Mouse (Mus musculus) 416B (cell line): ENCODE data around the gene Lrrc23.

Source experiments
- DNase-seq: peaks from one replicate; pipeline ENCODE4 v3.0.0; 2011; ENCODE audit warnings: low read depth

Lrrc23 gene

DNA sequence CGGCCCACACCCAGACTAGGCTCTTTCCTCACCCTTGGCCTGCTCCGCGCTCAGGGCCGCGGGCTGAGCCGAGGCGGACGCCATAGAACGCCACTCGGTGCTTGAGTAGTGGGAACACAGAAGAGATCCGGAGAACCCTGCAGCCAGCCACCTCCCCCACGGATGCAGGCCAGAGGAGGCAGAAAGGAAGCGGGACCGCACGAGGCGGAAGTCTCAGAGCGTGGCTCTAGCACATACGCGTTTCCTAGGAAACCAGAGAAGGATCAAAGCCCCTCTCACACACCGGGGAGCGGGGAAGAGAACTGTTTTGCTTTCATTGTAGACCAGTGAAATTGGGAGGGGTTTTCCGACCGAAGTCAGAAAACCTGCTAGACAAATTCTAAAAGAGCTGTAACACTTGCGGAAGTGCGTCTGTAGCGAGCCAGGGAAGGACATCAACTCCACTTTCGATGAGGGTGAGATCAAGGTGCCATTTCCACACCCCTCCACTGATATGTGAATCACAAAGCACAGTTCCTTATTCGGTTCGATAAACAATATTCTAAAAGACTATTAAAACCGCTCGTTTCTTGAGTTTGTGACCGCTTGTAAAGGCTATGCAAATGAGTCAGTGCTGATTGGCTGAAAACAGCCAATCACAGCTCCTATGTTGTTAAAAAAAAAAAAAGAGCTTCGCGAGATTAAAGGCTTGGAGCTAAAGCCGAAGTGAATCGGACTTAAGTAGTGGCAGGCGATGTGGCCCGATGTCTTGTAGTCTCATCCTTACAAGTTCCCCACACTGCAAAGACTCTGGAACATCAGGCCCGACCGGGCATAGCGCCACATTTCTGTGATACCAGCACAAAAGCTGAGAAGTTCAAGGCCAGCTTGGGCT is 38.4 kb downstream of the Lrrc23 start, which contains the start of gene Grcc10:
Gene Grcc10 (minus strand): TSS at position 487 of the 874 bp plus-strand sequence.
- DNase-seq: peak; percentile 99

DNA sequence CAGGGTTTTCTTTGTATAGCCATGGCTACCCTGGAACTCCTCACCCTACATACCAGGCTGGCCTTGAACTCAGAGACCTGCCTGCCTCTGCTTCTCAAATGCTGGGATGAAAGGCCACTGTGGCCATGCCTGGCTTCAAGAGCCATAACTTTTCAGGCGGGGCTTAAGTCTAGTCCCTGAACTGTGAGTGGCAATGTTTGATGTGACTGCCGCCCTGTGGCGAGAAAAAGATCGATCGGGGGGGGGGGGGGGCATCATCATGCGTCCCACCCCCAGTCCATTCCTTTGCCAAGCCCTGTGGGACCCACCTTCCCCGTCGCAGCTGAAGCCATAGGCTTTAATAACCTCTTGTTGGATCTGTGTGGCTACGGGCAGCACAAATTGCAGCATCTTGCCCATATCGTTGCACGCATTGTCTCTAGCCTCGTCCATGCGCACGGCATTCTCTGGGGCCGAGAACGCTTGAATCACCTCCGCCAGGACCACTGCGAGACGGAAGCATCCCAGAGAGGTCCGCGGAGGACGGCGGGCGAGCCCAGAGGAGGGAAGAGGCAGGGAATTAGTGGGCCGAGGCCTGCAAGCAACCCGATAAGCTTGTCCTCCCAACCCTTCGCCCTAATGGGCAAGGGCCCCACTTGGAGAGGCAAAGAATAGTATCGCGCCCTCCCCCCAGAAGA is 39.2 kb downstream of the Lrrc23 start:
- DNase-seq: peak; percentile 86

DNA sequence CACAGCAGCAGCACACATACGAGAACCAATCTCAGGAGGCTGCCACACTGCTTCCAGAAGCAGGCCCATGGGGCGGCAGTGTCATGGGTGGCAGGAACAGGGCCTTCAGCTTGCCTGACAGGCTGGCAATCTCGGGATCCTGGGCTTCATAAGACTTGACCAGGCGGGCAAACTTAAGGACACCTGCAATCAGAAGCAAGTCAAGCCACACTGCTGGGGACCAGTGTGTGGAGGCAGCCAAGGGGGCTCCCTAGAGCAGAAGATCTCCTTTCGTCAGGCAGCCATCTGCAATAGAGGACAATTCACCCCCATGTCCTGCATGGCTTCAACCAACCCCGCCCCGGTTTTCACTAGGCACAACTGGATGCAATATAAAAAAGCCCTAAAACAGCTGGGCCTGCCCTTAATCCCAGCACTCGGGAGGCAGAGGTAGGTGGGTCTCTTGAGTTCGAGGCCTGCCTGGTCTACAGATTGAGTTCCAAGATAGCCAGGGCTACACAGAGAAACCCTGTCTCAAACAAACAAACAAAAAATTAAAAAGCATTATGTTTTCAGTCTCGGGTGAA is 40.2 kb downstream of the Lrrc23 start:
- DNase-seq: no peak

DNA sequence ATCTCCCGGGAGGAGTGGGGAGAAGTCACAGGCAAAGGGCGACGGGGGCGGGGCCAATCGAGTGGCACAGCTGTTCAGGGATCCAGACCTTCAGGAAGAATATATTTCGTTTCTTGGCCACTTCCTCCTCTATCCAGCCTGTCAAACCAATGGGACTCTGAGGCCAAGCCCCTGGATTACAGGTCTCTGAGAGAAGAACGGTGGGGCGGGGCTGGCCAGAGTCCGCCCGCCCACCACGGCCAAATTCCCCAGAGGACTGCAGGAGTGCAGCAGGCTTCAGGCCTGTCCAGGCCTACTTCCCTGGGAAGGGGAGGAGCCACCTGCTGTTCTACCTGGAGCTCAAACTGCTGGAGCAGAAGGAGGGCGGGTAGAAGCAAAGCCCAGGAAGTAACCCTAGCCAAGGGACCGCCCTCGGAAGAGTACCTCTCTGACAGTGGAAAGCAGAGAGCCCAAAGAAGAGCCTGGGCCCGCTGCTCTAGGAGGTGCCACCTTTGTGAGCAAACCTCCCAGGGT is 41.0 kb downstream of the Lrrc23 start, which contains the start of gene Ptpn6:
Gene Ptpn6 (minus strand): TSS at position 204 of the 513 bp plus-strand sequence.
- DNase-seq: peak; percentile 84

DNA sequence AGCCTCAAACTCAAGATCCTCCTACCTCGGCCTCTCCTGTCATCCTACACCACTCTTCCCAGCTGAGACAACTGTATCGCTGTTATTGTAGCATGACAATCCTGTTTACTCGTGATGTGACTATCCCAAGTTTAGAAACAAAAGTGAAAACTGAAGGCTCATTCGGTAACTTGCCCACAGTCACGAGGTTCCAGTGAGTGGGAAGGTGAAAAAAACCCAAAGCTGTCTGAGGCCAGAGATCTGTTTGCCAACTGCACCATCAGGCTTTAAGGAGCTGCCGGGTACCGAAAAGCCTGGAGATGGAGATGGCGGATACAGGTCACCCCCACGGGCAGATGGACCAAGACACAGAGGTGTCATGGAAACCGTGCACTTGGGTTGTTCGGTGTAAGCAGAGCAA is 42.5 kb downstream of the Lrrc23 start:
- DNase-seq: no peak

GRCm38 (mm10) chr6:124734417-124734816 is 45.1 kb downstream of the Lrrc23 start:
- DNase-seq: no peak

GRCm38 (mm10) chr6:124732476-124733370 is 46.8 kb downstream of the Lrrc23 start:
- peak; percentile 92 for DNase-seq

- no peak for DNase-seq
These were observed 48.5 kb downstream of the Lrrc23 start for GRCm38 (mm10) chr6:124731038-124731437.

- peak; percentile 97 for DNase-seq
These were observed 49.4 kb downstream of the Lrrc23 start for GRCm38 (mm10) chr6:124729850-124730705.

DNA sequence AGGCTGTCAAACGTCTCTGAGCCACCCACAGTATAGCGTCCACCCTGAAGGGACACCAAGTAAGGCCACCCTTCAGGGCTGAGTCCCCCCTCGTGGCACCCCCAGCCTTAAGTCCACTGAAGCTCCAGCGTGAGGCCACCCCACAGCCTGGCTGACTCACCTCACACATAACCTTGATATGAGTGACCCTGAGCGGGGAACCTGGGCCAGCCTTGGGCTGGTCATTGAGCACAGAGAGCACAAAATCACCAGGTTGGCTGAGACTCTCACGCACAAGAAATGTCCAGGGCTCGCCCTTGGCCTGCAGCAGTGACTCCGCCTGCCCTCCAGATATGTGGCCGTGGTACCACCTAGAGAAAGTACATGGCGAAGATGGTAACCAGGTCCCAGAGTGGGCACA is 50.9 kb downstream of the Lrrc23 start:
- DNase-seq: no peak

DNA sequence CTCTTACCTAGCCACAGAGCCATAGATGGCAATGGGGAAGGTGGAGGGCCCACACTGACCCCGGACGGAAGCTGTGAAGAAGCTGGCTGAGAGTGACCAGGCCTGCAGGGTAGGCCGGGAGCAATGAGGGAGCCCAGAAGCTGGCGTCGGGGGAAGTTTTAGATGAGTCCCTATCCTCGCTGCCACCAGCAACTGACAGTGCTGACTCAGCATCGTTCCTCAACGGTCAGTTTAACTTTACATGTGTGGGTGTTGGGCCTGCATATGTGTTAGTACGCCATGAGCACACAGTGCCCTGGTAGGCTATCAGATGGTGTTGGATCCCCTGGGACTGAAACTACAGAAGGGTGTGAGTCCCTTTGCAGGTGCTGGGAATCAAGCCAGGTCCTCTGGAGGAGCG is 55.1 kb downstream of the Lrrc23 start:
- DNase-seq: no peak

DNA sequence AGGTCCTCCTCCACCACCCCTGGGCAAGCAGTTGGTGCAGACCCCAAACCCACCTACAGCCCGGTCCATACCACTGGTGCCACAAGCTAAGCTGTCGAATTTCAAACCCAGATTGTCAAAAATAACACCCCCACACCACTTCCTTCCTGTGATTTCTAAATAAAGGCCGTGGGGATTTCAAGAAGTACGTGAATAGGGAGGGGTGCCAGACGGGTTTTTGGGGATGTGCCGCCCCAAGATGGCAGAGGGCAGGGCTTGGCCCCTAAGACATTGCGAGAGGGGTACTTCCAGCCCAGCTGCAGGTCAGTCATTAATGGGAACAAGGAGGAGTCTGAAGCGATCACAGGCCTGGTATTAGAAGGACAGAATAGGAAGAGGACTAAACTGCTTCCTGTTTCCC is 56.0 kb downstream of the Lrrc23 start:
- DNase-seq: peak; percentile 54

DNA sequence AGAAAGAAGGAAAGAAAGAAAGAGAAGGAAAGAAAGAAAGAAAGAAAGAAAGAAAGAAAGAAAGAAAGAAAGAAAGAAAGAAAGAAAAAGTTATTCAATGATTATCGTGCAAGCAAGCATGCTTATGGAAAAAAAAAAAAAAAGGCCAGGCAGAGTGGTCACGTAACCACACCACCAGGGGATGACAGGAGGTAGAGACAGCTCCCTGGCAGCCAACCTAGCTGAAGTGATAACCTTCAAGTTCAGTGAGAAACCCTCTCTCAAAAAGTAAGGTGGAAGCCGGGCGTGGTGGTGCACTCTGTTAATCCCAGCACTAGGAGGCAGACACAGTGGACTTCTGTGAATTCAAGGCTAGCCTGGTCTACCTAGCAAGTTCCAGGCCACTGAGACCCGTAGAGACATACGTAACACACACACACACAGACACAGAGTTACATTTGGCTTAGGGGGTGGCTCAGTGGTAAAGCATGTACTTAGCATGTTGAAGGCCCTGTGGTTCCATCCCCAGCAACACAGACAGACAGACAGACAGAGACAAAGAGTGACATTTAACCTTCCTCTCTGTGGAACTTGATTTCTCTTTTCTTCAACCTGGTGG is 56.6 kb downstream of the Lrrc23 start:
- DNase-seq: no peak

- no peak for DNase-seq
These were observed 58.6 kb downstream of the Lrrc23 start for GRCm38 (mm10) chr6:124720904-124721303.
